Mouse (Mus musculus) yolk sac, embryonic 10.5 days (tissue): ENCODE measurements around the gene Olfr538.
"Not testable (repeated sequence)": the region's sequence is repeated elsewhere in the genome, so short reads cannot be mapped to it uniquely, and the experiment has no call there.

Experiments used
- DNase-seq: peaks from one replicate; pipeline ENCODE4 v3.0.0-alpha.2; 2017; ENCODE audit warnings: low spot score

The Olfr538 gene

DNA sequence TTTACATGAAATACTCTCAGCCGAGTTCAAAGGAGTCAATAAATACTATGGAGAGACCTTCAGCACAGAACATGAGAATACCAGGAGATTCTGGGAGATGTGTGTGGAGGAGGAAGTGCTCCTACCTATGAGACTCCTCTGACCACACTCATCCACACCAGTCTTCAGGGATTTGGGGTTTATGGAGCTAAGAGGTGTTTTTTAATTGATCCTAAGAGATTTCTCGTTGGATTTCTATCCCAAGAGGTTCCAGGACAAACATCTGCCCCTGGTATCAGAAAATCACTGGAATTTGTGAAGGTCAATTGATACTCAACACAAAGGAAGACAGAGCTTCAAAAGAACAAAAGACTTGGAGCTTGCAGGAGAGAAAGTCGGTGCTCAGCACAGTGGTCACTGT lies at the start of gene Olfr538:
Olfr538 (plus strand) TSS at position 301 of the 400 bp plus-strand sequence.
- DNase-seq: no peak

DNA sequence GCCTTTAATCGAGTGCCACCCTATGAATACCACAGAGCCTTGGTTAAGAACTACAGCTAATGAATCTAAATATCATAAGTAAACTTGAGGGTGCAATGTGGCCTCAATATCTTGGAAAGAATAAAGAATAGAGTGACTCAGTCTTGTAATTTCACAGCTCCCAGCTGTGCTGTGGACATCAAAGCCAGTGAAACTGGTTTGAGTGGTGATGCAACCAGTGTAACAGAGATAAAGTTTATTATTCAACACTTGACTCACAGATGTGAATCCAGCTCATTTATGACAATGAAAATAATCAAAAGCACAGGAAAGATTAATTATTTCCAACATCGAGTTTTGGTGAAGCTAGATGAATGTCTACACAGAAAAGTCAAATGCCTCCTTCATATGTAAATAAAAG lies 27.9 kb upstream of the Olfr538 start:
- DNase-seq: no peak

DNA sequence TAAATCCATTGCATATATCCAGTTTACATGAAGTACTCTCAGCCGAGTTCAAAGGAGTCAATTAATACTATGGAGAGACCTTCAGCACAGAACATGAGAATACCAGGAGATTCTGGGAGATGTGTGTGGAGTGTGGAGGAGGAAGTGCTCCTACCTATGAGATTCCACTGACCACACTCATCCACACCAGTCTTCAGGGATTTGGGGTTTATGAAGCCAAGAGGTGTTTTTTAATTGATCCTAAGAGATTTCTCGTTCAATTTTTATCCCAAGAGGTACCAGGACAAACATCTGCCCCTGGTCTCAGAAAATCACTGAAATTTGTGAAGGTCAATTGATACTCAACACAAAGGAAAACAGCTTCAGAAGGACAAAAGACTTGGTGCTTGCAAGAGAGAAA lies 33.3 kb downstream of the Olfr538 start, which contains the start of gene Olfr46:
Olfr46 (plus strand) TSS at position 301 of the 400 bp plus-strand sequence.
- DNase-seq: not testable (repeated sequence)
